Mouse (Mus musculus) heart, adult 2 months (tissue): ENCODE results near the gene Eif3m.

Experiments
- EP300 ChIP-seq: fragments of 200-500 bp; IDR thresholded peaks from 2 replicates; pipeline ENCODE4 v1.6.1; 2011; ENCODE audit warnings: low read depth, low read length, control low read depth; ENCODE audit not compliant: insufficient read depth
- POLR2A ChIP-seq: fragments of 200-500 bp; IDR thresholded peaks from 2 replicates; pipeline ENCODE4 v1.6.1; 2011; ENCODE audit warnings: mild to moderate bottlenecking, low read depth, low read length, control low read depth; ENCODE audit not compliant: insufficient read depth

DNA sequence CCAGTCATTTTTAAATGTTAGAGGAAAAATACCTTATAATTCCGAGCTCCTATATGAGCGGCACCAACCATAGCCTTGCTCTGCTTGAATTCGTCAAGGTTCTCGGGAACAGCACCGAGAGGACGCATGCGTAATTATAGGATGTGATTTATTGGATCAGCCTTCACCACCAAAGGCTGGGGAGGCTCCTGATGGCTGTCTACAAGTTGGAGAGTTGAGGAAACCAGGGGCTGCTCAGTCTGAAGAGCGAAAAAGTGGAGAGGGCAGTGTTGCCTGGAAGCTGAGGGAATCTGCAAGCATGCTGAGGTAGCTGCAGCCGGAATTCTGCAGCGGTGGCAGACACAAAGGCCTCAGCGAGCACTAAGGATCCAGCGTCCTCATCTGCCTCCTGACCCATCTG is 4.4 kb upstream of the Eif3m start:
- no peak for TF ChIP-seq POLR2A
- TF ChIP-seq EP300: no peak
